Mouse (Mus musculus) liver, embryonic 14.5 days (tissue): ENCODE measurements around the gene Smyd4. TPM values are rescaled to one million over a fixed set of nuclear protein-coding genes. Genes with fewer than 3 reads are reported as not detected.

ENCODE experiments used
- ATAC-seq: fragments of 200-750 bp; cut with Nextera tagmentation; 2 replicates; pipeline ENCODE4 v1.8.0; 2017; ENCODE audit warnings: moderate number of reproducible peaks, mild to moderate bottlenecking, moderate library complexity; ENCODE audit not compliant: insufficient read depth
- DNase-seq, 3 experiments: peaks; one replicate each; pipeline ENCODE4 v3.0.0-alpha.2; 2012 to 2013; ENCODE audit warnings: low read depth in 3 of 3, low spot score in 3 of 3
- H3K27ac ChIP-seq: fragments of 300-500 bp; sonication (generic); 2 replicates; pipeline ENCODE4 v1.5.1; 2014; ENCODE audit warnings: moderate library complexity, mild to moderate bottlenecking, control low read depth, inconsistent platforms
- H3K27me3 ChIP-seq: fragments of 300-500 bp; sonication (generic); 2 replicates; pipeline ENCODE4 v1.6.1; 2014; ENCODE audit warnings: mild to moderate bottlenecking, low read length, moderate library complexity; ENCODE audit not compliant: control insufficient read depth, insufficient read depth
- H3K36me3 ChIP-seq: fragments of 300-500 bp; sonication (generic); replicated peaks from 2 replicates; pipeline ENCODE4 v1.6.1; 2014; ENCODE audit warnings: low read depth; ENCODE audit not compliant: control insufficient read depth, insufficient read depth
- H3K4me1 ChIP-seq, 2 experiments: fragments of 200-500 bp in 1 of 2; fragments of 300-500 bp in 1 of 2; sonication (generic) in 1 of 2; replicated peaks; 2 replicates each; pipeline ENCODE4 v1.6.1; 2012 to 2014; ENCODE audit warnings: antibody characterized with exemption in 1 of 2, inconsistent platforms in 1 of 2, low read length in 1 of 2; ENCODE audit not compliant: control insufficient read depth in 2 of 2, insufficient read depth in 2 of 2
- H3K4me2 ChIP-seq: fragments of 300-500 bp; sonication (generic); 2 replicates; pipeline ENCODE4 v1.6.1; 2014; ENCODE audit warnings: low read depth, mild to moderate bottlenecking, control low read depth, moderate library complexity
- H3K4me3 ChIP-seq, 2 experiments: fragments of 200-500 bp in 1 of 2; fragments of 300-500 bp in 1 of 2; sonication (generic) in 1 of 2; 2 replicates each; pipeline ENCODE4 v1.5.1; 2012 to 2014; ENCODE audit warnings: low read depth in 2 of 2, low read length in 2 of 2, mild to moderate bottlenecking in 2 of 2, control low read depth in 1 of 2, inconsistent platforms in 1 of 2, moderate library complexity in 1 of 2; ENCODE audit not compliant: insufficient read depth in 1 of 2
- H3K9ac ChIP-seq: fragments of 300-500 bp; sonication (generic); replicated peaks from 2 replicates; pipeline ENCODE4 v1.6.1; 2014; ENCODE audit warnings: mild to moderate bottlenecking, control low read depth, moderate library complexity
- H3K9me3 ChIP-seq: fragments of 300-500 bp; sonication (generic); 2 replicates; pipeline ENCODE4 v1.6.1; 2016; ENCODE audit warnings: low read length, mixed read lengths; ENCODE audit not compliant: control insufficient read depth
- CTCF ChIP-seq: IDR thresholded peaks from 2 replicates; pipeline ENCODE4 v1.5.1; 2016; ENCODE audit warnings: antibody characterized with exemption, low read depth, control low read depth
- EP300 ChIP-seq: IDR thresholded peaks from 2 replicates; pipeline ENCODE4 v1.6.1; 2016; ENCODE audit warnings: antibody characterized with exemption, low read depth
- WGBS: fragments of 180-500 bp; shearing (Covaris S2); extraction: QIAGEN DNeasy Blood & Tissue Kit; methylation state at CpG from one replicate; pipeline ENCODE4 v1.1.7; 2014; ENCODE audit not compliant: insufficient replicate concordance; 5-methylcytosine and 5-hydroxymethylcytosine counted together
- polyA plus RNA-seq, 2 experiments: library from polyadenylated mRNA; depleted of rRNA in 1 of 2; stranded (reverse) in 1 of 2; unstranded in 1 of 2; fragments of >200 nt; fragmentation: Nextera tagmentation in 1 of 2; extraction: Ambion mirVana in 1 of 2; gene quantifications; 2 replicates each; pipeline versions ENCODE4 v1.2.1 to v1.2.3; 2012 to 2014

Smyd4 gene
- polyA plus RNA-seq, 2 experiments: 2.2 to 2.7 TPM

- Histone ChIP-seq H3K27me3 (no peaks in the 10 kb centered on the region), H3K9ac (no peak overlapping the region), H3K4me2 (no peak overlapping the region), H3K27ac (no peak overlapping the region), H3K4me3 (no peak overlapping the region), H3K9me3 (no peaks in the 10 kb centered on the region), H3K36me3 (no peaks in the 10 kb centered on the region), H3K4me1 (no peaks in the 10 kb centered on the region)
- ATAC-seq: no peak
- no peak for DNase-seq
- TF ChIP-seq CTCF: no peak
- TF ChIP-seq EP300: no peak
- 25% methylated on average over 1 of the region's 1 CpGs for WGBS
These were observed 47.4 kb downstream of the Smyd4 start for GRCm38 (mm10) chr11:75395611-75396010.

- TF ChIP-seq EP300 (no peak), CTCF (no peak)
- H3K4me2 ChIP-seq: no peak overlapping the region
- H3K27ac ChIP-seq: no peak overlapping the region
- H3K9me3 ChIP-seq: no peaks in the 10 kb centered on the region
- DNase-seq: no peak
- no peak overlapping the region for H3K9ac ChIP-seq
- 60% methylated on average over 7 of the region's 7 CpGs for WGBS
- no peak for ATAC-seq
- no peaks in the 10 kb centered on the region for H3K36me3 ChIP-seq
- H3K4me3 ChIP-seq: no peak overlapping the region
- no peaks in the 10 kb centered on the region for H3K27me3 ChIP-seq
- peaks cover 0 to 2% of the 10 kb centered on the region in 2 experiments; a peak in 1 of 4 replicates for H3K4me1 ChIP-seq
These were observed 49.2 kb downstream of the Smyd4 start for GRCm38 (mm10) chr11:75397452-75397851.

- TF ChIP-seq CTCF: no peak
- TF ChIP-seq EP300: no peak
- DNase-seq: no peak
- H3K36me3 ChIP-seq: no peaks in the 10 kb centered on the region
- no peak overlapping the region for H3K4me2 ChIP-seq
- H3K27me3 ChIP-seq: no peaks in the 10 kb centered on the region
- H3K27ac ChIP-seq: no peak overlapping the region
- ATAC-seq: no peak
- H3K4me1 ChIP-seq: peaks cover 0 to 5% of the 10 kb centered on the region in 2 experiments; a peak in 1 of 4 replicates
- no peak overlapping the region for H3K9ac ChIP-seq
- WGBS: 74% methylated on average over 11 of the region's 11 CpGs
- no peaks in the 10 kb centered on the region for H3K9me3 ChIP-seq
- no peak overlapping the region for H3K4me3 ChIP-seq
These were observed 51.2 kb downstream of the Smyd4 start for GRCm38 (mm10) chr11:75399411-75399841.

GRCm38 (mm10) chr11:75400099-75400498 lies 51.9 kb downstream of the Smyd4 start:
- 63% methylated on average over 9 of the region's 9 CpGs for WGBS
- H3K27me3 ChIP-seq: no peaks in the 10 kb centered on the region
- no peak for TF ChIP-seq EP300
- no peak for TF ChIP-seq CTCF
- no peak overlapping the region for H3K4me3 ChIP-seq
- H3K36me3 ChIP-seq: no peaks in the 10 kb centered on the region
- DNase-seq (no peak), ATAC-seq (no peak)
- H3K4me1 ChIP-seq: peaks cover 0 to 5% of the 10 kb centered on the region in 2 experiments; a peak in 1 of 4 replicates
- no peak overlapping the region for H3K4me2 ChIP-seq
- no peak overlapping the region for H3K27ac ChIP-seq
- no peaks in the 10 kb centered on the region for H3K9me3 ChIP-seq
- H3K9ac ChIP-seq: no peak overlapping the region

- H3K4me2 ChIP-seq: no peak overlapping the region
- H3K27ac ChIP-seq: no peak overlapping the region
These were observed 54.0 kb downstream of the Smyd4 start for GRCm38 (mm10) chr11:75402271-75402690.

More at GRCm38 (mm10) chr11:75402271-75402690, 54.0 kb downstream of the Smyd4 start:
- ATAC-seq (peak; percentile 28; the same call in 1 of the 2 replicates), DNase-seq (peak in 1 of 3 experiments; percentile 24)
- Histone ChIP-seq H3K4me1 (peaks cover 0 to 5% of the 10 kb centered on the region in 2 experiments; a peak in 1 of 4 replicates), H3K4me3 (no peak overlapping the region), H3K36me3 (no peaks in the 10 kb centered on the region), H3K9ac (no peak overlapping the region), H3K9me3 (no peaks in the 10 kb centered on the region), H3K27me3 (no peaks in the 10 kb centered on the region)
- 56% methylated on average over 5 of the region's 5 CpGs for WGBS
- TF ChIP-seq CTCF (peak; percentile 68), EP300 (no peak)
